Mouse (Mus musculus) heart, adult 2 months (tissue): ENCODE measurements at regions not wholly inside any gene's neighbourhood (a gene's known extent, or its start where the extent isn't known, plus 50 kb on each side); places are given as distances from the start of the nearest gene placed in this dataset.

Experiments used
- CTCF ChIP-seq: fragments of 200-600 bp; IDR thresholded peaks from 2 replicates; pipeline ENCODE4 v1.8.1; 2022; ENCODE audit warnings: antibody characterized with exemption, mild to moderate bottlenecking, moderate library complexity
- POLR2A ChIP-seq: fragments of 200-500 bp; IDR thresholded peaks from 2 replicates; pipeline ENCODE4 v1.6.1; 2011; ENCODE audit warnings: mild to moderate bottlenecking, low read depth, low read length, control low read depth; ENCODE audit not compliant: insufficient read depth

DNA sequence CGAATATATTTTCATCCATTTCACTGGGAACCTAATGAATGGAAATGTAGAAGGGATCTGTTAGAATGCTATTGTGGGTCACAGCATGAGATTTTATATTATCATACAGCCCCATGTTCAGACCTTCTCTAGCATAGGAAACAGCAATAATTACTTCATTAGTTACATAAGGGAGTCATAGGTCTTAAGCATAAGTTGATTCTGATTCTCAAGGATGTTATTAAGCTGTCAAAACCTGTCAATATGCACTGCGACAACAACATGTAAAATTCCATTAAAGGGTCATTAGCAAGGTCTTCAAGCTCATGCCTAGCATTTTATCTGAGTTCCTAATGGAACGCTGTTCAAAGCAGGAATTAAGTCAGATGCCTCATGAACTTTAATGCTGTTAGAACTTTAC, 328.5 kb downstream of the Nup35 start:
- TF ChIP-seq POLR2A, result no peak
- no peak for TF ChIP-seq CTCF
